Comparison of ENCODE assay signal across 27 mouse cellular contexts in genomic region chr13:48330619-48331018, GRCm38 (mm10).
A peak's percentile ranks its signal among the peaks of the same experiment; 100 is the strongest.
DNase-seq lines count a peak whose midpoint lies in the region; ATAC-seq and TF ChIP-seq lines count a peak whose summit lies in the region.
"Had no signal": no experiment of that assay in that cellular context is flagged by ENCODE, and none has a peak within 500 bp of the region (broad histone marks: within the 10 kb centered on the region; RNA-seq: fewer than 3 reads in every experiment).

No protein-coding gene starts in this region.

- intact Hi-C loops in heart, postnatal 10 days (cut with DNase I), result no loop called here
- intact Hi-C loops in gastrocnemius, adult 2 months (cut with DNase I), result no loop called here

- no peak overlapping the region for H3K9ac ChIP-seq in embryonic facial prominence, embryonic 14.5 days (ENCODE audit: low read depth, low read length)
- no peak overlapping the region for H3K9ac ChIP-seq in heart, embryonic 12.5 days
- no peak overlapping the region for H3K9ac ChIP-seq in heart, embryonic 15.5 days
- H3K9ac ChIP-seq: embryonic facial prominence, embryonic 13.5 days; forebrain, embryonic 13.5 days; hindbrain, embryonic 13.5 days; intestine, embryonic 15.5 days had no signal

- no peaks in the 10 kb centered on the region for H3K9me3 ChIP-seq in embryonic facial prominence, embryonic 14.5 days (ENCODE audit: control insufficient read depth, low read length)
- no peaks in the 10 kb centered on the region for H3K9me3 ChIP-seq in embryonic facial prominence, embryonic 10.5 days
- H3K9me3 ChIP-seq in heart, embryonic 12.5 days (replicated peaks), result no peaks in the 10 kb centered on the region
- no peaks in the 10 kb centered on the region for H3K9me3 ChIP-seq in heart, embryonic 15.5 days (replicated peaks)
- H3K9me3 ChIP-seq: embryonic facial prominence, embryonic 13.5 days; forebrain, embryonic 10.5 days; forebrain, embryonic 13.5 days; heart, embryonic 10.5 days; hindbrain, embryonic 10.5 days; hindbrain, embryonic 13.5 days; intestine, embryonic 15.5 days had no signal

- no peak for TF ChIP-seq CTCF in gastrocnemius, adult 2 months (IDR thresholded peaks at IDR 0.05)

- H3K36me3 ChIP-seq in embryonic facial prominence, embryonic 14.5 days (ENCODE audit: control insufficient read depth, insufficient read depth, low read length), result no peaks in the 10 kb centered on the region
- H3K36me3 ChIP-seq in embryonic facial prominence, embryonic 10.5 days (replicated peaks), result no peaks in the 10 kb centered on the region
- no peaks in the 10 kb centered on the region for H3K36me3 ChIP-seq in heart, embryonic 12.5 days
- H3K36me3 ChIP-seq in heart, embryonic 15.5 days, result no peaks in the 10 kb centered on the region
- H3K36me3 ChIP-seq: embryonic facial prominence, embryonic 13.5 days; forebrain, embryonic 10.5 days; heart, embryonic 10.5 days; hindbrain, embryonic 10.5 days; hindbrain, embryonic 13.5 days; intestine, embryonic 15.5 days had no signal

- H3K4me2 ChIP-seq in embryonic facial prominence, embryonic 14.5 days (ENCODE audit: low read depth, low read length), result no peak overlapping the region
- peak overlapping the region; percentile 36 for H3K4me2 ChIP-seq in heart, embryonic 12.5 days
- H3K4me2 ChIP-seq in heart, embryonic 15.5 days, result peak overlapping the region; percentile 52
- H3K4me2 ChIP-seq: embryonic facial prominence, embryonic 13.5 days; forebrain, embryonic 13.5 days; hindbrain, embryonic 13.5 days; intestine, embryonic 15.5 days had no signal

- ATAC-seq in embryonic facial prominence, embryonic 14.5 days (ENCODE audit: low read depth), result no peak
- ATAC-seq in heart, embryonic 12.5 days (ENCODE audit: insufficient number of reproducible peaks, low FRiP score), result no peak
- 0 out of 2 replicates have a peak, but pooled peaks have one; percentile 27 for ATAC-seq in heart, embryonic 15.5 days (replicated peaks; ENCODE audit: insufficient number of reproducible peaks, insufficient read depth, low FRiP score, low read depth)
- ATAC-seq: forebrain, embryonic 13.5 days; forebrain, embryonic 16.5 days; hindbrain, embryonic 16.5 days; intestine, embryonic 15.5 days; Patski had no signal

- WGBS in embryonic facial prominence, embryonic 14.5 days, result 70% methylated on average over 11 of the region's 11 CpGs
- 92% methylated on average over 11 of the region's 11 CpGs for WGBS in embryonic facial prominence, embryonic 10.5 days
- 41% methylated on average over 11 of the region's 11 CpGs for WGBS in heart, embryonic 12.5 days
- 35% methylated on average over 11 of the region's 11 CpGs for WGBS in heart, embryonic 15.5 days

- H3K4me3 ChIP-seq in embryonic facial prominence, embryonic 14.5 days (ENCODE audit: low read depth, low read length), result no peak overlapping the region
- no peak overlapping the region for H3K4me3 ChIP-seq in embryonic facial prominence, embryonic 10.5 days
- H3K4me3 ChIP-seq in heart, embryonic 12.5 days, result no peak overlapping the region
- 0 out of 2 replicates have a peak overlapping the region, but pooled peaks have one; percentile 9 for H3K4me3 ChIP-seq in heart, embryonic 15.5 days
- H3K4me3 ChIP-seq in gastrocnemius, adult 2 months, result no peak overlapping the region
- H3K4me3 ChIP-seq: embryonic facial prominence, embryonic 13.5 days; forebrain, embryonic 10.5 days; forebrain, embryonic 13.5 days; heart, embryonic 10.5 days; hindbrain, embryonic 10.5 days; hindbrain, embryonic 13.5 days; intestine, embryonic 15.5 days had no signal

- peak; percentile 41 for DNase-seq in embryonic facial prominence, embryonic 14.5 days (ENCODE audit: low spot score)
- no peak for DNase-seq in embryonic facial prominence, embryonic 10.5 days (ENCODE audit: low spot score)
- no peak for DNase-seq in heart, postnatal 10 days
- DNase-seq in heart, adult 18-20 months, result no peak
- DNase-seq in Muller cell, postnatal 12 days (ENCODE audit: inconsistent ontology term), result peak; percentile 71
- no peak for DNase-seq in gastrocnemius, adult 2 months
- DNase-seq: adrenal gland, postnatal 10 days; adrenal gland, postnatal 36 days; cerebellum, adult 11 months; cerebellum, adult 2 months; cerebellum, adult 9-11 months; cerebellum, postnatal 25 days; gastrocnemius, postnatal 14 days; kidney, adult 18-20 months; kidney, adult 9 months had no signal

- H3K27me3 ChIP-seq in embryonic facial prominence, embryonic 14.5 days (replicated peaks; ENCODE audit: control insufficient read depth, insufficient read depth, low read length), result no peaks in the 10 kb centered on the region
- no peaks in the 10 kb centered on the region for H3K27me3 ChIP-seq in embryonic facial prominence, embryonic 10.5 days (replicated peaks; ENCODE audit: low read depth, poor library complexity, severe bottlenecking)
- H3K27me3 ChIP-seq in heart, embryonic 12.5 days (replicated peaks), result no peaks in the 10 kb centered on the region
- H3K27me3 ChIP-seq in heart, embryonic 15.5 days, result no peaks in the 10 kb centered on the region
- H3K27me3 ChIP-seq: embryonic facial prominence, embryonic 13.5 days; forebrain, embryonic 13.5 days; hindbrain, embryonic 13.5 days; intestine, embryonic 15.5 days; Patski had no signal

- no peak overlapping the region for H3K27ac ChIP-seq in embryonic facial prominence, embryonic 14.5 days (replicated peaks; ENCODE audit: low read depth, low read length)
- no peak overlapping the region for H3K27ac ChIP-seq in embryonic facial prominence, embryonic 10.5 days (replicated peaks)
- no peak overlapping the region for H3K27ac ChIP-seq in heart, embryonic 12.5 days (ENCODE audit: poor library complexity, severe bottlenecking)
- H3K27ac ChIP-seq in heart, embryonic 15.5 days, result peak overlapping the region; percentile 60
- H3K27ac ChIP-seq in gastrocnemius, adult 2 months, result no peak overlapping the region
- H3K27ac ChIP-seq: embryonic facial prominence, embryonic 13.5 days; forebrain, embryonic 10.5 days; forebrain, embryonic 13.5 days; heart, embryonic 10.5 days; hindbrain, embryonic 10.5 days; hindbrain, embryonic 13.5 days; intestine, embryonic 15.5 days had no signal

- no peaks in the 10 kb centered on the region; the same call in 1 of the 2 replicates for H3K4me1 ChIP-seq in embryonic facial prominence, embryonic 14.5 days (ENCODE audit: control insufficient read depth, insufficient read depth, low read length)
- no peaks in the 10 kb centered on the region for H3K4me1 ChIP-seq in embryonic facial prominence, embryonic 10.5 days
- peaks cover 12% of the 10 kb centered on the region; the same call in 1 of the 2 replicates for H3K4me1 ChIP-seq in heart, embryonic 12.5 days (replicated peaks)
- H3K4me1 ChIP-seq in heart, embryonic 15.5 days (replicated peaks), result peaks cover 12% of the 10 kb centered on the region
- H3K4me1 ChIP-seq: forebrain, embryonic 10.5 days; forebrain, embryonic 13.5 days; hindbrain, embryonic 10.5 days; hindbrain, embryonic 13.5 days; intestine, embryonic 15.5 days had no signal

Comparison
In these comparisons a context has a peak if more than half of its experiments do, and no peak if none do; other contexts are left out.
1. DNase-seq: peak in embryonic facial prominence, embryonic 14.5 days (single experiment) and Muller cell, postnatal 12 days (single experiment); none in embryonic facial prominence, embryonic 10.5 days (single experiment), heart, postnatal 10 days (0 of 2), heart, adult 18-20 months (0 of 2) and gastrocnemius, adult 2 months (single experiment).